ENCODE assay signal across 14 mouse cellular contexts in genomic region chrX:60719428-60720151, GRCm38 (mm10).
DNase-seq lines count a peak whose midpoint lies in the region; ATAC-seq and TF ChIP-seq lines count a peak whose summit lies in the region.
"Had no signal": no experiment of that assay in that cellular context is flagged by ENCODE, and none has a peak within 500 bp of the region (broad histone marks: within the 10 kb centered on the region; RNA-seq: fewer than 3 reads in every experiment).

No protein-coding gene starts in this region.

- no peak overlapping the region for H3K9ac ChIP-seq in forebrain, embryonic 14.5 days (ENCODE audit: low read length)
- H3K9ac ChIP-seq in hindbrain, embryonic 16.5 days (ENCODE audit: low read depth, low read length): no peak overlapping the region
- no peak overlapping the region for H3K9ac ChIP-seq in midbrain, postnatal 0 days (replicated peaks; ENCODE audit: low read length, poor library complexity, severe bottlenecking)
- H3K9ac ChIP-seq: embryonic facial prominence, embryonic 13.5 days; lung, embryonic 15.5 days had no signal

- no peaks in the 10 kb centered on the region for H3K36me3 ChIP-seq in forebrain, embryonic 14.5 days (ENCODE audit: control insufficient read depth, insufficient read depth, low read length)
- H3K36me3 ChIP-seq in hindbrain, embryonic 16.5 days (ENCODE audit: control insufficient read depth, insufficient read depth, low read length): no peaks in the 10 kb centered on the region
- H3K36me3 ChIP-seq in midbrain, postnatal 0 days (ENCODE audit: insufficient read depth, low read length): no peaks in the 10 kb centered on the region
- H3K36me3 ChIP-seq: embryonic facial prominence, embryonic 13.5 days; lung, embryonic 15.5 days had no signal

- TF ChIP-seq CTCF in midbrain, postnatal 0 days (IDR thresholded peaks at IDR 0.05): no peak

- ATAC-seq in forebrain, embryonic 14.5 days: peak; percentile 85
- ATAC-seq in hindbrain, embryonic 16.5 days: no peak
- no peak for ATAC-seq in midbrain, postnatal 0 days (ENCODE audit: low FRiP score)
- ATAC-seq in megakaryocyte progenitor cell, adult 5-6 weeks (replicated peaks; ENCODE audit: poor library complexity): no peak
- ATAC-seq: Patski had no signal

- H3K4me2 ChIP-seq in forebrain, embryonic 14.5 days (ENCODE audit: low read length): peak overlapping the region; percentile 12
- peak overlapping the region; percentile 28 for H3K4me2 ChIP-seq in hindbrain, embryonic 16.5 days (ENCODE audit: low read length)
- peak overlapping the region; percentile 30; the same call in 1 of the 2 replicates for H3K4me2 ChIP-seq in midbrain, postnatal 0 days (ENCODE audit: low read depth, low read length, poor library complexity, severe bottlenecking)
- H3K4me2 ChIP-seq: embryonic facial prominence, embryonic 13.5 days; lung, embryonic 15.5 days had no signal

- no peaks in the 10 kb centered on the region for H3K9me3 ChIP-seq in forebrain, embryonic 14.5 days (replicated peaks; ENCODE audit: control insufficient read depth, low read length)
- no peaks in the 10 kb centered on the region for H3K9me3 ChIP-seq in hindbrain, embryonic 16.5 days (ENCODE audit: control insufficient read depth, low read length)
- no peaks in the 10 kb centered on the region for H3K9me3 ChIP-seq in midbrain, postnatal 0 days (ENCODE audit: low read length)
- H3K9me3 ChIP-seq: embryonic facial prominence, embryonic 13.5 days; lung, embryonic 15.5 days had no signal

- peak; percentile 67 for DNase-seq in embryo, embryonic 10.5 days (ENCODE audit: low spot score)
- peak; percentile 56 for DNase-seq in forebrain, embryonic 14.5 days (ENCODE audit: low spot score)
- no peak for DNase-seq in midbrain, postnatal 0 days (ENCODE audit: low spot score)
- DNase-seq in thymus, postnatal 25 days: no peak
- DNase-seq in yolk sac, embryonic 10.5 days (ENCODE audit: low spot score): no peak
- DNase-seq in left cerebral cortex, adult 11 months (ENCODE audit: low spot score): no peak
- DNase-seq: cerebellum, postnatal 14 days; gastrocnemius, postnatal 14 days; heart, postnatal 10 days had no signal

- no peak overlapping the region for H3K27ac ChIP-seq in forebrain, embryonic 14.5 days (ENCODE audit: low read depth, low read length)
- H3K27ac ChIP-seq in hindbrain, embryonic 16.5 days (ENCODE audit: low read depth, low read length): no peak overlapping the region
- no peak overlapping the region for H3K27ac ChIP-seq in midbrain, postnatal 0 days (ENCODE audit: low read depth, low read length)
- H3K27ac ChIP-seq: embryonic facial prominence, embryonic 13.5 days; lung, embryonic 15.5 days had no signal

- H3K27me3 ChIP-seq in forebrain, embryonic 14.5 days (replicated peaks; ENCODE audit: control insufficient read depth, insufficient read depth, low read length): no peaks in the 10 kb centered on the region
- H3K27me3 ChIP-seq in hindbrain, embryonic 16.5 days (replicated peaks; ENCODE audit: control insufficient read depth, insufficient read depth, low read length): no peaks in the 10 kb centered on the region
- H3K27me3 ChIP-seq in midbrain, postnatal 0 days (ENCODE audit: insufficient read depth, low read length): no peaks in the 10 kb centered on the region
- H3K27me3 ChIP-seq: lung, embryonic 15.5 days had no signal

- no peaks in the 10 kb centered on the region; the same call in 1 of the 2 replicates for H3K4me1 ChIP-seq in forebrain, embryonic 14.5 days (ENCODE audit: control insufficient read depth, insufficient read depth, low read length)
- H3K4me1 ChIP-seq in hindbrain, embryonic 16.5 days (ENCODE audit: control insufficient read depth, insufficient read depth, low read depth, low read length): no peaks in the 10 kb centered on the region
- H3K4me1 ChIP-seq in midbrain, postnatal 0 days (ENCODE audit: insufficient read depth, low read length): no peaks in the 10 kb centered on the region
- H3K4me1 ChIP-seq: embryonic facial prominence, embryonic 13.5 days; lung, embryonic 15.5 days had no signal

- 42% methylated on average over 13 of the region's 13 CpGs for WGBS in forebrain, embryonic 14.5 days
- WGBS in hindbrain, embryonic 16.5 days: 33% methylated on average over 13 of the region's 13 CpGs
- WGBS in midbrain, postnatal 0 days: 20% methylated on average over 13 of the region's 13 CpGs

- H3K4me3 ChIP-seq in forebrain, embryonic 14.5 days (ENCODE audit: low read depth, low read length): no peak overlapping the region
- no peak overlapping the region for H3K4me3 ChIP-seq in hindbrain, embryonic 16.5 days (ENCODE audit: low read length)
- H3K4me3 ChIP-seq in midbrain, postnatal 0 days (ENCODE audit: low read depth, low read length): no peak overlapping the region
- H3K4me3 ChIP-seq: embryonic facial prominence, embryonic 13.5 days; lung, embryonic 15.5 days had no signal

Comparison
In these comparisons a context has a peak if more than half of its experiments do, and no peak if none do; other contexts are left out.
1. DNase-seq: peak in embryo, embryonic 10.5 days (single experiment) and forebrain, embryonic 14.5 days (single experiment); none in midbrain, postnatal 0 days (single experiment), thymus, postnatal 25 days (single experiment), yolk sac, embryonic 10.5 days (single experiment) and left cerebral cortex, adult 11 months (single experiment).
2. Peak in every context shown above with its lines, with median percentiles within 50 percentile points of each other: H3K4me2 ChIP-seq.